Mouse (Mus musculus): ENCODE results near the gene Znhit1.

Znhit1 gene

GRCm38 (mm10) chr5:136984828-136985227 is 3.0 kb downstream of the Znhit1 start:
- no peak for DNase-seq

- peak in 1 of 2 experiments; percentile 60 for DNase-seq
These were observed 5.4 kb downstream of the Znhit1 start for GRCm38 (mm10) chr5:136982338-136982930.

- DNase-seq: no peak
These were observed 6.8 kb downstream of the Znhit1 start for GRCm38 (mm10) chr5:136980974-136981373.

- no peak for DNase-seq
These were observed 8.1 kb downstream of the Znhit1 start for GRCm38 (mm10) chr5:136979762-136980161.

- DNase-seq: peak in 1 of 2 experiments; percentile 27
These were observed 10.1 kb downstream of the Znhit1 start for GRCm38 (mm10) chr5:136977769-136978168.

GRCm38 (mm10) chr5:136973670-136974069 is 14.2 kb downstream of the Znhit1 start:
- DNase-seq: no peak

- DNase-seq: peak; percentile 70 to 85
These were observed 17.1 kb downstream of the Znhit1 start for GRCm38 (mm10) chr5:136970703-136971102.

GRCm38 (mm10) chr5:136967592-136967991 is 20.2 kb downstream of the Znhit1 start:
- DNase-seq: peak; percentile 48 to 74

- DNase-seq: no peak
These were observed 20.9 kb downstream of the Znhit1 start for GRCm38 (mm10) chr5:136966861-136967455.

- peak; percentile 50 to 64 for DNase-seq
These were observed 21.5 kb downstream of the Znhit1 start, which contains the start of gene Cldn15 for GRCm38 (mm10) chr5:136966331-136966730. Cldn15 (plus strand) TSS chr5:136966616.

GRCm38 (mm10) chr5:136965686-136966085 is 22.1 kb downstream of the Znhit1 start:
- no peak for DNase-seq

- DNase-seq: no peak
These were observed 22.6 kb downstream of the Znhit1 start for GRCm38 (mm10) chr5:136965210-136965609.

- no peak for DNase-seq
These were observed 24.8 kb downstream of the Znhit1 start for GRCm38 (mm10) chr5:136962966-136963540.

- peak; percentile 88 to 92 for DNase-seq
These were observed 25.3 kb downstream of the Znhit1 start for GRCm38 (mm10) chr5:136962501-136962900.

- DNase-seq: peak; percentile 91 to 92
These were observed 25.8 kb downstream of the Znhit1 start for GRCm38 (mm10) chr5:136961983-136962461.

GRCm38 (mm10) chr5:136961334-136961982 is 26.4 kb downstream of the Znhit1 start:
- DNase-seq: no peak

GRCm38 (mm10) chr5:136960053-136960452 is 27.8 kb downstream of the Znhit1 start:
- no peak for DNase-seq

- peak in 1 of 2 experiments; percentile 36 for DNase-seq
These were observed 28.7 kb downstream of the Znhit1 start for GRCm38 (mm10) chr5:136958991-136959605.

- DNase-seq: no peak
These were observed 30.6 kb downstream of the Znhit1 start for GRCm38 (mm10) chr5:136957250-136957649.

GRCm38 (mm10) chr5:136955622-136956021 is 32.2 kb downstream of the Znhit1 start:
- no peak for DNase-seq

GRCm38 (mm10) chr5:136953440-136953951 is 34.3 kb downstream of the Znhit1 start:
- DNase-seq: peak; percentile 55 to 58

GRCm38 (mm10) chr5:136953015-136953414 is 34.8 kb downstream of the Znhit1 start, which contains the start of gene Fis1:
Fis1 (plus strand) TSS chr5:136953275.
- peak; percentile 97 to 98 for DNase-seq

GRCm38 (mm10) chr5:136952153-136952552 is 35.7 kb downstream of the Znhit1 start:
- no peak for DNase-seq

Measured in lung, postnatal 4 days (tissue).